In genomic region chr9:72906693-72907103, GRCm38 (mm10) we compare ENCODE assay signal across 22 mouse cellular contexts. TPM values are rescaled to one million over a fixed set of nuclear protein-coding genes. Genes with fewer than 3 reads are reported as not detected.
DNase-seq lines count a peak whose midpoint lies in the region; ATAC-seq and TF ChIP-seq lines count a peak whose summit lies in the region.
"Had no signal": no experiment of that assay in that cellular context is flagged by ENCODE, and none has a peak within 500 bp of the region (broad histone marks: within the 10 kb centered on the region; RNA-seq: fewer than 3 reads in every experiment).

No protein-coding gene starts in this region.

- DNase-seq in gastrocnemius, adult 2 months, result no peak
- no peak for DNase-seq in gastrocnemius, postnatal 25 days
- peak; percentile 39 to 45 for DNase-seq in left cerebral cortex, postnatal 14 days (ENCODE audit: low spot score in 2 of 2)
- no peak for DNase-seq in left cerebral cortex, adult 2 months (ENCODE audit: extremely low spot score in 1 of 2, low spot score in 2 of 2)
- DNase-seq in ES-CJ7 (ENCODE audit: low read depth, low spot score), result peak; percentile 35
- peak; percentile 44 for DNase-seq in brain, adult 2 months (ENCODE audit: low read depth, low spot score)
- DNase-seq: adrenal gland, adult 8-10 months; cerebellum, adult 8-10 months; kidney, adult 2 months; thymus, postnatal 14 days had no signal

- H3K36me3 ChIP-seq in intestine, embryonic 16.5 days (ENCODE audit: control insufficient read depth, insufficient read depth, low read length), result no peaks in the 10 kb centered on the region
- H3K36me3 ChIP-seq: liver, embryonic 12.5 days had no signal

- 83% methylated on average over 6 of the region's 6 CpGs for WGBS in intestine, embryonic 16.5 days

- no peak for ATAC-seq in intestine, embryonic 16.5 days
- ATAC-seq: liver, embryonic 12.5 days; lung, postnatal 0 days had no signal

- peak overlapping the region; percentile 13; the same call in 1 of the 2 replicates for H3K27ac ChIP-seq in gastrocnemius, adult 2 months
- no peak overlapping the region for H3K27ac ChIP-seq in left cerebral cortex, adult 2 months
- no peak overlapping the region for H3K27ac ChIP-seq in intestine, embryonic 16.5 days (ENCODE audit: low read length)
- H3K27ac ChIP-seq: liver, embryonic 12.5 days; stomach, postnatal 0 days had no signal

- H3K4me3 ChIP-seq in gastrocnemius, adult 2 months, result no peak overlapping the region
- H3K4me3 ChIP-seq in left cerebral cortex, adult 2 months, result no peak overlapping the region
- H3K4me3 ChIP-seq in intestine, embryonic 16.5 days (ENCODE audit: low read length), result no peak overlapping the region
- H3K4me3 ChIP-seq: liver, embryonic 12.5 days had no signal

- TF ChIP-seq CTCF in gastrocnemius, adult 2 months (IDR thresholded peaks at IDR 0.05), result no peak
- no peak for TF ChIP-seq CTCF in left cerebral cortex, adult 2 months (IDR thresholded peaks at IDR 0.05)

- H3K4me1 ChIP-seq in intestine, embryonic 16.5 days (ENCODE audit: control insufficient read depth, insufficient read depth, low read length), result no peaks in the 10 kb centered on the region

- H3K9ac ChIP-seq in intestine, embryonic 16.5 days (ENCODE audit: low read depth, low read length), result no peak overlapping the region
- H3K9ac ChIP-seq: liver, embryonic 12.5 days had no signal

- H3K27me3 ChIP-seq in intestine, embryonic 16.5 days (replicated peaks; ENCODE audit: control insufficient read depth, insufficient read depth, low read length), result no peaks in the 10 kb centered on the region
- H3K27me3 ChIP-seq: liver, embryonic 12.5 days had no signal

- intact Hi-C loops in gastrocnemius, adult 2 months (cut with DNase I), result no loop called here
- intact Hi-C loops in left cerebral cortex, postnatal 14 days (cut with DNase I), result no loop called here
- intact Hi-C loops in left cerebral cortex, adult 2 months (cut with DNase I), result no loop called here

- no peaks in the 10 kb centered on the region for H3K9me3 ChIP-seq in intestine, embryonic 16.5 days (ENCODE audit: control insufficient read depth, low read length)
- H3K9me3 ChIP-seq: liver, embryonic 12.5 days had no signal

- no peak overlapping the region for H3K4me2 ChIP-seq in intestine, embryonic 16.5 days (ENCODE audit: low read depth, low read length)
- H3K4me2 ChIP-seq: liver, embryonic 12.5 days had no signal

RNA-seq across cellular contexts. Expression of gene Pygo1, which starts 18.7 kb away (rescaled TPM):
- total RNA-seq in gastrocnemius, adult 2 months (2021), result 10 to 100 TPM; 11.6 to 15.4 TPM
- 1 to 10 TPM; 6.9 to 8.3 TPM for total RNA-seq in gastrocnemius, postnatal 25 days (2021)
- total RNA-seq in left cerebral cortex, postnatal 14 days (2021), result 10 to 100 TPM; 12.0 to 13.0 TPM
- total RNA-seq in left cerebral cortex, adult 2 months (2021), result 10 to 100 TPM; 18.6 to 19.5 TPM
- 1.5 and 1.7 TPM in 2 replicates for polyA plus RNA-seq in intestine, embryonic 16.5 days (2015; fragmentation: Nextera tagmentation; extraction: Ambion mirVana)
- total RNA-seq: hematopoietic stem cell, adult 5-6 weeks; megakaryocyte-erythroid progenitor cell, adult 5-6 weeks; MEL; monocyte, adult 5-6 weeks had no signal

RNA-seq across cellular contexts. Expression of gene Dyx1c1, which starts 51.9 kb away (rescaled TPM):
- 1 to 10 TPM in 1 of 2 experiments, under 1 TPM in 1; 0.94 to 1.4 TPM for total RNA-seq in gastrocnemius, adult 2 months (2021)
- total RNA-seq in gastrocnemius, postnatal 25 days (2021), result under 1 TPM; 0.49 to 0.78 TPM
- total RNA-seq in left cerebral cortex, postnatal 14 days (2021), result 1 to 10 TPM; 1.1 to 1.7 TPM
- total RNA-seq in left cerebral cortex, adult 2 months (2021), result 1 to 10 TPM; 1.5 to 1.9 TPM
- 0.49 and 0.57 TPM in 2 replicates for polyA plus RNA-seq in intestine, embryonic 16.5 days (2015; fragmentation: Nextera tagmentation; extraction: Ambion mirVana)
- total RNA-seq: megakaryocyte-erythroid progenitor cell, adult 5-6 weeks; monocyte, adult 5-6 weeks had no signal

RNA-seq across cellular contexts. Expression of gene Gm44503, which starts 52.0 kb away (rescaled TPM):
- not detected for total RNA-seq in gastrocnemius, adult 2 months (2021)
- not detected for total RNA-seq in gastrocnemius, postnatal 25 days (2021)
- total RNA-seq in left cerebral cortex, postnatal 14 days (2021), result under 1 TPM in 1 of 2 experiments, not detected in 1; 0.29 TPM
- total RNA-seq in left cerebral cortex, adult 2 months (2021), result not detected
- polyA plus RNA-seq in intestine, embryonic 16.5 days (2015; fragmentation: Nextera tagmentation; extraction: Ambion mirVana), result not detected in 2 replicates
- total RNA-seq: adrenal gland, adult 8-10 months; hematopoietic stem cell, adult 5-6 weeks; left cerebral cortex, adult 18-20 months; megakaryocyte-erythroid progenitor cell, adult 5-6 weeks; MEL had no signal
- polyA plus RNA-seq: gonadal fat pad, adult 2 months; heart, embryonic 14.5 days; kidney, adult 2 months; lung, postnatal 0 days; neural tube, embryonic 14.5 days; stomach, postnatal 0 days had no signal

Comparison
In these comparisons a context has a peak if more than half of its experiments do, and no peak if none do; other contexts are left out.
1. DNase-seq: peak in left cerebral cortex, postnatal 14 days (2 of 2), ES-CJ7 (single experiment) and brain, adult 2 months (single experiment); none in gastrocnemius, adult 2 months (single experiment), gastrocnemius, postnatal 25 days (single experiment) and left cerebral cortex, adult 2 months (0 of 2).